Mouse (Mus musculus) cerebellum, postnatal 14 days (tissue): ENCODE results near the gene Rap1b.

Experiments
- DNase-seq, 2 experiments: peaks; one replicate each; pipeline ENCODE4 v3.0.0; 2021; ENCODE audit warnings: mixed read lengths in 2 of 2

Gene Rap1b

GRCm38 (mm10) chr10:117767286-117768140 lies 78.3 kb downstream of the Rap1b start:
- DNase-seq = no peak

GRCm38 (mm10) chr10:117766896-117767160 lies 79.0 kb downstream of the Rap1b start:
- no peak for DNase-seq

- DNase-seq = no peak
Observed at GRCm38 (mm10) chr10:117766111-117766895, 79.5 kb downstream of the Rap1b start.

GRCm38 (mm10) chr10:117765116-117765894 lies 80.5 kb downstream of the Rap1b start:
- no peak for DNase-seq

- no peak for DNase-seq
Observed at GRCm38 (mm10) chr10:117764598-117764997, 81.2 kb downstream of the Rap1b start.
